Mouse (Mus musculus): ENCODE data around the gene Ucma. TPM values are rescaled to one million over a fixed set of nuclear protein-coding genes. Genes with fewer than 3 reads are reported as not detected.
"Not testable (repeated sequence)": the region's sequence is repeated elsewhere in the genome, so short reads cannot be mapped to it uniquely, and the experiment has no call there.

Gene Ucma
- polyA plus RNA-seq (2012; rRNA removed), result 1.6 and 3.3 TPM in 2 replicates

GRCm38 (mm10) chr2:4975807-4976206, at the start of gene Ucma:
Gene Ucma, plus strand, starts transcription at chr2:4976122.
- no peak within 1 kb of the TSS for H3K27ac ChIP-seq (ENCODE audit: insufficient read depth, low read length)
- no peaks in the 10 kb centered on the region for H3K4me1 ChIP-seq (ENCODE audit: control insufficient read depth, insufficient read depth, low read length)
- TF ChIP-seq POLR2A (IDR thresholded peaks at IDR 0.05; ENCODE audit: extremely low read depth, insufficient read depth, low read length) (no peak), CTCF (IDR thresholded peaks at IDR 0.05; ENCODE audit: extremely low read depth, insufficient read depth, low read length) (no peak)
- no peak within 1 kb of the TSS for H3K4me3 ChIP-seq (ENCODE audit: insufficient read depth, low read length)

GRCm38 (mm10) chr2:4927391-4927790, 48.5 kb upstream of the Ucma start:
- Histone ChIP-seq H3K27ac (ENCODE audit: insufficient read depth, low read length) (no peak overlapping the region), H3K4me3 (ENCODE audit: insufficient read depth, low read length) (no peak overlapping the region), H3K4me1 (ENCODE audit: control insufficient read depth, insufficient read depth, low read length) (no peaks in the 10 kb centered on the region)
- TF ChIP-seq CTCF (IDR thresholded peaks at IDR 0.05; ENCODE audit: extremely low read depth, insufficient read depth, low read length), result no peak
- no peak for TF ChIP-seq POLR2A (IDR thresholded peaks at IDR 0.05; ENCODE audit: extremely low read depth, insufficient read depth, low read length)

- no peaks in the 10 kb centered on the region for H3K4me1 ChIP-seq (ENCODE audit: control insufficient read depth, insufficient read depth, low read length)
- H3K4me3 ChIP-seq (ENCODE audit: insufficient read depth, low read length), result no peak overlapping the region
- TF ChIP-seq POLR2A (IDR thresholded peaks at IDR 0.05; ENCODE audit: extremely low read depth, insufficient read depth, low read length) (no peak), CTCF (IDR thresholded peaks at IDR 0.05; ENCODE audit: extremely low read depth, insufficient read depth, low read length) (no peak)
- no peak overlapping the region for H3K27ac ChIP-seq (ENCODE audit: insufficient read depth, low read length)
Observed at GRCm38 (mm10) chr2:4929230-4929629, 46.7 kb upstream of the Ucma start.

- Histone ChIP-seq H3K4me3 (ENCODE audit: insufficient read depth, low read length) (no peak overlapping the region), H3K27ac (ENCODE audit: insufficient read depth, low read length) (no peak overlapping the region), H3K4me1 (ENCODE audit: control insufficient read depth, insufficient read depth, low read length) (no peaks in the 10 kb centered on the region)
- no peak for TF ChIP-seq CTCF (IDR thresholded peaks at IDR 0.05; ENCODE audit: extremely low read depth, insufficient read depth, low read length)
- no peak for TF ChIP-seq POLR2A (IDR thresholded peaks at IDR 0.05; ENCODE audit: extremely low read depth, insufficient read depth, low read length)
Observed at GRCm38 (mm10) chr2:4934516-4934915, 41.4 kb upstream of the Ucma start.

- H3K4me1 ChIP-seq (ENCODE audit: control insufficient read depth, insufficient read depth, low read length), result no peaks in the 10 kb centered on the region
- TF ChIP-seq CTCF (IDR thresholded peaks at IDR 0.05; ENCODE audit: extremely low read depth, insufficient read depth, low read length), result no peak
- TF ChIP-seq POLR2A (IDR thresholded peaks at IDR 0.05; ENCODE audit: extremely low read depth, insufficient read depth, low read length), result no peak
- no peak overlapping the region for H3K4me3 ChIP-seq (ENCODE audit: insufficient read depth, low read length)
- H3K27ac ChIP-seq (ENCODE audit: insufficient read depth, low read length), result no peak overlapping the region
Observed at GRCm38 (mm10) chr2:4937931-4938330, 38.0 kb upstream of the Ucma start.

GRCm38 (mm10) chr2:4940861-4941260, 35.1 kb upstream of the Ucma start:
- no peak for TF ChIP-seq POLR2A (IDR thresholded peaks at IDR 0.05; ENCODE audit: extremely low read depth, insufficient read depth, low read length)
- Histone ChIP-seq H3K4me1 (ENCODE audit: control insufficient read depth, insufficient read depth, low read length) (no peaks in the 10 kb centered on the region), H3K4me3 (ENCODE audit: insufficient read depth, low read length) (no peak overlapping the region), H3K27ac (ENCODE audit: insufficient read depth, low read length) (no peak overlapping the region)

GRCm38 (mm10) chr2:4949691-4950090, 26.2 kb upstream of the Ucma start:
- not testable (repeated sequence) for H3K4me3 ChIP-seq (ENCODE audit: insufficient read depth, low read length); H3K27ac ChIP-seq (ENCODE audit: insufficient read depth, low read length); H3K4me1 ChIP-seq (ENCODE audit: control insufficient read depth, insufficient read depth, low read length)

- Histone ChIP-seq H3K27ac (ENCODE audit: insufficient read depth, low read length) (no peak overlapping the region), H3K4me3 (ENCODE audit: insufficient read depth, low read length) (no peak overlapping the region), H3K4me1 (ENCODE audit: control insufficient read depth, insufficient read depth, low read length) (no peaks in the 10 kb centered on the region)
- TF ChIP-seq CTCF (IDR thresholded peaks at IDR 0.05; ENCODE audit: extremely low read depth, insufficient read depth, low read length), result no peak
- no peak for TF ChIP-seq POLR2A (IDR thresholded peaks at IDR 0.05; ENCODE audit: extremely low read depth, insufficient read depth, low read length)
Observed at GRCm38 (mm10) chr2:4950986-4951385, 24.9 kb upstream of the Ucma start.

- Histone ChIP-seq H3K4me1 (ENCODE audit: control insufficient read depth, insufficient read depth, low read length) (no peaks in the 10 kb centered on the region), H3K27ac (ENCODE audit: insufficient read depth, low read length) (no peak overlapping the region), H3K4me3 (ENCODE audit: insufficient read depth, low read length) (no peak overlapping the region)
- TF ChIP-seq CTCF (IDR thresholded peaks at IDR 0.05; ENCODE audit: extremely low read depth, insufficient read depth, low read length), result no peak
- TF ChIP-seq POLR2A (IDR thresholded peaks at IDR 0.05; ENCODE audit: extremely low read depth, insufficient read depth, low read length), result no peak
Observed at GRCm38 (mm10) chr2:4954216-4954760, 21.6 kb upstream of the Ucma start.

GRCm38 (mm10) chr2:4958039-4958438, 17.9 kb upstream of the Ucma start:
- Histone ChIP-seq H3K27ac (ENCODE audit: insufficient read depth, low read length) (no peak overlapping the region), H3K4me3 (ENCODE audit: insufficient read depth, low read length) (no peak overlapping the region), H3K4me1 (ENCODE audit: control insufficient read depth, insufficient read depth, low read length) (no peaks in the 10 kb centered on the region)
- no peak for TF ChIP-seq CTCF (IDR thresholded peaks at IDR 0.05; ENCODE audit: extremely low read depth, insufficient read depth, low read length)
- no peak for TF ChIP-seq POLR2A (IDR thresholded peaks at IDR 0.05; ENCODE audit: extremely low read depth, insufficient read depth, low read length)

- H3K27ac ChIP-seq (ENCODE audit: insufficient read depth, low read length), result no peak overlapping the region
- no peak overlapping the region for H3K4me3 ChIP-seq (ENCODE audit: insufficient read depth, low read length)
- no peaks in the 10 kb centered on the region for H3K4me1 ChIP-seq (ENCODE audit: control insufficient read depth, insufficient read depth, low read length)
- TF ChIP-seq CTCF (IDR thresholded peaks at IDR 0.05; ENCODE audit: extremely low read depth, insufficient read depth, low read length), result no peak
- no peak for TF ChIP-seq POLR2A (IDR thresholded peaks at IDR 0.05; ENCODE audit: extremely low read depth, insufficient read depth, low read length)
Observed at GRCm38 (mm10) chr2:4967806-4968205, 8.1 kb upstream of the Ucma start.

Measured in cortical plate, adult 2 months (tissue).